Mouse (Mus musculus) E14TG2a.4 (cell line): ENCODE data around the gene Txlna.

Source experiments
- CTCF ChIP-seq: conservative IDR thresholded peaks from 2 replicates; pipeline ENCODE4 v1.5.1; 2014; ENCODE audit warnings: low read length
- POU5F1 ChIP-seq: IDR thresholded peaks from 2 replicates; pipeline ENCODE4 v1.6.1; 2014; ENCODE audit warnings: low read length, borderline replicate concordance

DNA sequence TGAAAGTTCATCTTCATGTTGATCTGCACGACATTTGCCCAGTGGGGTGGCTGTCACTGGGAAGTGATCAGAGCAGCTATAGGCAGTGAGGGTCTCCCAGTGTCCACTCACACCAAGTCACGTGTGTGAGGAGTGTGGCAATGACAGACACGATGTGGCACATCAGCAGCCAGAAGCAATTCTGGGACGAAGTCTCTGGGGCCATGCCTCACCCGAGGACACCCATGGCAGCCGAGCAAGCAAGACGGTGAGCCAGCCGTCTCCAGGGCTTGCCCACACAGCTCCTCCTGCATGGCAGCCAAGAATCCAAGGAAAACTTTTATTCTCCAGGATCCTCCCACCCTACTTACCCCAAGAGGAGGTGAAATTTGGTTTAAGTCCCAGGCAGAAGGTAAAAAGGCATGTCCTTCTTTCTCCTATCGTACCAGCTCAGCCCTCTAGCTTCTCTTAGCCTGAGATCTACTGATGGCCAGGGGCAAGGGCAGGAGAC lies 25.0 kb downstream of the Txlna start:
- TF ChIP-seq CTCF (no peak), POU5F1 (no peak)
